Mouse (Mus musculus) intestine, embryonic 16.5 days (tissue): ENCODE measurements around the gene Kif19a. TPM values are rescaled to one million over a fixed set of nuclear protein-coding genes. Genes with fewer than 3 reads are reported as not detected.

Experiments used
- ATAC-seq: fragments of 200-750 bp; cut with Nextera tagmentation; 2 replicates; pipeline ENCODE4 v1.8.0; 2017; ENCODE audit warnings: moderate TSS enrichment, moderate library complexity
- H3K27ac ChIP-seq: fragments of 300-500 bp; sonication (generic); 2 replicates; pipeline ENCODE4 v1.5.1; 2014; ENCODE audit warnings: mild to moderate bottlenecking, low read length
- H3K27me3 ChIP-seq: fragments of 300-500 bp; sonication (generic); replicated peaks from 2 replicates; pipeline ENCODE4 v1.6.1; 2014; ENCODE audit warnings: low read length, control low read depth, mixed read lengths; ENCODE audit not compliant: control insufficient read depth, insufficient read depth
- H3K36me3 ChIP-seq: fragments of 300-500 bp; sonication (generic); 2 replicates; pipeline ENCODE4 v1.6.1; 2014; ENCODE audit warnings: low read length, control low read depth; ENCODE audit not compliant: control insufficient read depth, insufficient read depth
- H3K4me1 ChIP-seq: fragments of 300-500 bp; sonication (generic); 2 replicates; pipeline ENCODE4 v1.6.1; 2014; ENCODE audit warnings: low read length, control low read depth, mixed read lengths; ENCODE audit not compliant: control insufficient read depth, insufficient read depth
- H3K4me2 ChIP-seq: fragments of 300-500 bp; sonication (generic); 2 replicates; pipeline ENCODE4 v1.6.1; 2014; ENCODE audit warnings: low read depth, low read length, control low read depth
- H3K4me3 ChIP-seq: fragments of 300-500 bp; sonication (generic); 2 replicates; pipeline ENCODE4 v1.5.1; 2014; ENCODE audit warnings: mild to moderate bottlenecking, low read length
- H3K9ac ChIP-seq: fragments of 300-500 bp; sonication (generic); 2 replicates; pipeline ENCODE4 v1.6.1; 2014; ENCODE audit warnings: low read depth, low read length
- H3K9me3 ChIP-seq: fragments of 300-500 bp; sonication (generic); 2 replicates; pipeline ENCODE4 v1.6.1; 2016; ENCODE audit warnings: low read length, control low read depth; ENCODE audit not compliant: control insufficient read depth
- WGBS: fragments of 180-500 bp; shearing (Covaris S2); extraction: QIAGEN DNeasy Blood & Tissue Kit; methylation state at CpG from one replicate; pipeline ENCODE4 v1.1.7; 2014; 5-methylcytosine and 5-hydroxymethylcytosine counted together
- polyA plus RNA-seq: library from polyadenylated mRNA; unstranded; fragments of >200 nt; fragmentation: Nextera tagmentation; extraction: Ambion mirVana; gene quantifications from 2 replicates; pipeline ENCODE4 v1.2.1, GENCODE M21; 2015

Gene Kif19a
- polyA plus RNA-seq, 1 experiment from 2014 or later: 0.51 TPM

DNA sequence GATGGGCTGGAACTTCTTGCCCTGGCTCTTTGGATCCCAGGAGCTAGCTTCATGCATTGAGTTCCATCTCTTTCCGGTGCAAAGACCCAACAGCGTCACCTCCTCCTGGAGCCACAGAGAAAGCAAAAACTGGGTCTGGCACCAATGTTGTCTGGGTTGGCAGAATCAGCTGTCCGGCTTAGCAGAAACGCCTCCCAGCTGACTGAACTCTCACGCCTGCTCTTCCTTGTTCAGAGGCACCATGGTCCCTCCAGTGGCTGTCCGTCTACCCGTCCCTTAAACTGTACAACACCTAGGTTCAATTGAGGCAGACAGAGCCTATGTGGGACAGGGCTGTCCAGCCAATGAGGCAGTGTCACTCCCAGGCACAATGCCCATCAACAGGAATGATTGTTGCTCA, 32.0 kb downstream of the Kif19a start:
- Histone ChIP-seq H3K27me3 (peaks cover 17% of the 10 kb centered on the region), H3K9me3 (0 out of 2 replicates have a peak, but pooled peaks cover 3% of the 10 kb centered on the region), H3K27ac (no peak overlapping the region), H3K36me3 (no peaks in the 10 kb centered on the region), H3K4me3 (no peak overlapping the region), H3K4me1 (peaks cover 9% of the 10 kb centered on the region), H3K9ac (no peak overlapping the region), H3K4me2 (no peak overlapping the region)
- 88% methylated on average over 7 of the region's 7 CpGs for WGBS
- no peak for ATAC-seq

DNA sequence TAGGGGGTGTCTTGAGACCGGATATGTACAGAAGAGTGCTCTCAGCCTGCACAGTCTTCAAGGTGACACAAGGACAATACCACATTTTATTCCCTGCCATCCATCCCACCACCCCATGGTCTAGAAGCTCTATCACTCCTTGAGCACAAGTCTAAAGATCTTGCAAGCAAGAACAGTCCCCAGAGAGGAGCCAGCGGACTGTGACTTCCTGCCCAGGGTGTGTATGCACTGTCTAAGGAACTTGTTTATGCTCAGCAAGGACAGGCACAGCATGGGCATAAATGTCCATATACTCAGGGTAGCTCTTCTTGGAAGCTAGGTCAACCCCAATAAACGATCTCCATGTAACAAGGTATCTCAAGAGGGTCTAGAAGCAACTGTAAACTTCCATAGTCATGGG, 32.8 kb downstream of the Kif19a start:
- Histone ChIP-seq H3K27ac (no peak overlapping the region), H3K9ac (no peak overlapping the region), H3K4me1 (peaks cover 10% of the 10 kb centered on the region; the same call in 1 of the 2 replicates), H3K27me3 (peaks cover 10% of the 10 kb centered on the region), H3K9me3 (0 out of 2 replicates have a peak, but pooled peaks cover 3% of the 10 kb centered on the region), H3K4me3 (no peak overlapping the region), H3K36me3 (no peaks in the 10 kb centered on the region), H3K4me2 (no peak overlapping the region)
- 83% methylated on average over 3 of the region's 3 CpGs for WGBS
- no peak for ATAC-seq

DNA sequence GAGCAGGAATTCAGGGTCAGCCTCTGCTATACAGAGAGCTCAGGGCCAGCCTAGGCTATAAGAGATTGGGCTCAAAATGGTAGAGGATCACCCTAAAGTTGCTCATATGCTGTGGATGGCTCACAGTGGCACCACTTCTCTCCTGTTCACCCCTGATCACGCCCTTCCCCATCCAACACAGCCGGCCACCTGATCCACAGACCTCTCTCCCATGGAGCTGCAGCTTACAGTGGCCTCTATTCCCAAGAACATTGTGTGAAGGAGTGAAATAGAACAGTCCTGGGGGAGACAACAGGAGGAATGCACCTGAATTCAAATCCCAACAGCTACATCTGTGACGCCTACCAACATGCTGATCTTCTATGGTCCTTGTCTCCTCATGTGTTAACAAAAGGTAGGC, 33.4 kb downstream of the Kif19a start, which contains the start of gene Gpr142:
Gene Gpr142 (plus strand): TSS at position 301 of the 400 bp plus-strand sequence.
- ATAC-seq: no peak
- Histone ChIP-seq H3K9me3 (0 out of 2 replicates have a peak, but pooled peaks cover 3% of the 10 kb centered on the region), H3K27me3 (peaks cover 3% of the 10 kb centered on the region), H3K4me1 (peaks cover 14% of the 10 kb centered on the region; the same call in 1 of the 2 replicates), H3K36me3 (no peaks in the 10 kb centered on the region), H3K4me2 (no peak within 1 kb of the TSS), H3K27ac (no peak within 1 kb of the TSS), H3K4me3 (no peak within 1 kb of the TSS), H3K9ac (no peak within 1 kb of the TSS)
- 93% methylated on average over 3 of the region's 3 CpGs for WGBS

DNA sequence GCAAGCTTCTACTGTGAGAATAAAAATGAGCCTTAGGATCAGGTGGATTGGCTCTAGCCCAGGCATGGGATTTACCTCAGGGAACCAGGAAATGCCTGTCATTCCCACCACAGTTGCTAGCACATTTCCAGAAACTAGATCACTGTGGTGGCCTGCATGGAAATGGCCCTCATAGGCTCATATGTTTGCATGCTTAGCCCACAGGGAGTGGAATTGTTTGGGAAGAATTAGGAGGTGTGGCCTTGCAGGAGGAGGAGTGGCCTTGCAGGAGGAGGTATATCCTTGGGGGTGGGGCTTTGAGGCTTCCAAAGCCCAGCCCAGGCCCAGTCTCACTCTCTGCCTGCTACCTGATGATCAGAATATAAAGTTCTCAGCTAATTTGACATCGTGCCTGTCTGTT, 36.7 kb downstream of the Kif19a start:
- ATAC-seq: no peak
- 97% methylated on average over 1 of the region's 1 CpGs for WGBS
- H3K36me3 ChIP-seq: no peaks in the 10 kb centered on the region

DNA sequence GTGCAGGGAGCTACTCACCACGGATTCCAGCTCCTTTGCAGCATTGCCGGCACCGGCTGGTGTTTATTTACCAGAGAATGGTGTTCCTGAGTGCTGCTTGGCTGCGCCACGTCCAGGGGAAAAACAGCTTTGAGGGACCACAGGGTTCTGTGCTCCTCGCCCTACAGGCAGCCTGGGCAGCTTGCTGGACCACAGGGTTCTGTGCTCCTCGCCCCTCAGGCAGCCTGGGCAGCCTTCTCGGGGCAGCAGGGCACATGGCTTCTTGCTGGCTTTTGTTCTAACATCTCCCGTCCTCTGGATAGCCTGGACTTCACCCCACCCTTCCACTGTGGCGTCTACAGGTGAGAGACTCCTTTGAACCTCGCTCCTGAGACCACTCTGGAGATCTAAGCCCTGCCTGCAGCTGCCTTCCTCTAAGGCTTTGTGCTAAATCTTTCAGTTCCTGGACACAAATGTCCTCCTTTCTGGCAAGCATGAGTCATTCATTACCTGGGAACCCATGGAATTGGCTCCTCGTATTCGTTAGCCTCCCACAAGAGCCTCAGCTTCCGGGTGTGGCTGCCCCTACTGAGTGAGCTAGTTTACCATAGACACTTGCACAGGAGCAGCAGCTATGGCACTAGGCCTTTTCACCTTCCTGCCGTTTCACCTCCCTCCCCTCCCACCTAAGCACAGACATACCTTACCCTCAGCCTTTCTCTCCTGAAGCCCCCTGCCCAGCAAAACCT, 37.5 kb downstream of the Kif19a start:
- ATAC-seq: no peak
- no peaks in the 10 kb centered on the region for H3K36me3 ChIP-seq
- H3K4me2 ChIP-seq: no peak overlapping the region
- no peak overlapping the region for H3K4me3 ChIP-seq
- 0 out of 2 replicates have a peak, but pooled peaks cover 3% of the 10 kb centered on the region for H3K9me3 ChIP-seq
- no peaks in the 10 kb centered on the region for H3K27me3 ChIP-seq
- WGBS: 53% methylated on average over 15 of the region's 15 CpGs
- H3K27ac ChIP-seq: no peak overlapping the region
- peaks cover 8% of the 10 kb centered on the region for H3K4me1 ChIP-seq
- peak overlapping the region; percentile 44 for H3K9ac ChIP-seq

More for the DNA sequence above, 36.7 kb downstream of the Kif19a start:
- 0 out of 2 replicates have a peak, but pooled peaks cover 3% of the 10 kb centered on the region for H3K9me3 ChIP-seq
- H3K4me3 ChIP-seq: no peak overlapping the region
- no peak overlapping the region for H3K9ac ChIP-seq
- H3K4me2 ChIP-seq: no peak overlapping the region
- H3K27ac ChIP-seq: no peak overlapping the region
- H3K27me3 ChIP-seq: no peaks in the 10 kb centered on the region
- H3K4me1 ChIP-seq: peaks cover 6% of the 10 kb centered on the region; the same call in 1 of the 2 replicates

DNA sequence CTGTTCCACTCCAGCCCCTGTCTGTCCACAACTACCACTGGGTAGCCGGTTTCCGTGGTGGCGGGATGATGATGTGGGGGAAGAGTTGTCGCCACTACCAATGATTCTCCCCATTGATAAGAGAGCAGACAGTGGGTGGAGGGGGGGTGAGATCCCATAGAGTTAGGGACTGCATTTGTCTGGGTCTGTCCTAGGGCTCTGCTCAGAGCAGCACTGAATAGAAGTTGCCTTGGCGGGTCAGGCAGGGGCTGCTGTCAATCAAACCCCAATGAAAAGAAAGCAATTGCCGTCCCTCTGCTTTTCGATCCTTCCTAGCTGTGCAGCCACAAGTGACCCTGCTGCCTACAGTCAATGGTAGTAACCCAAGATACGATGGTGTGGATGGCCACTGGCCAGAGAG, 38.8 kb downstream of the Kif19a start:
- no peak overlapping the region for H3K27ac ChIP-seq
- H3K9ac ChIP-seq: no peak overlapping the region
- H3K27me3 ChIP-seq: no peaks in the 10 kb centered on the region
- no peak for ATAC-seq
- WGBS: 65% methylated on average over 8 of the region's 8 CpGs
- no peak overlapping the region for H3K4me2 ChIP-seq
- no peaks in the 10 kb centered on the region for H3K36me3 ChIP-seq
- peaks cover 9% of the 10 kb centered on the region for H3K4me1 ChIP-seq
- no peak overlapping the region for H3K4me3 ChIP-seq
- 0 out of 2 replicates have a peak, but pooled peaks cover 3% of the 10 kb centered on the region for H3K9me3 ChIP-seq

DNA sequence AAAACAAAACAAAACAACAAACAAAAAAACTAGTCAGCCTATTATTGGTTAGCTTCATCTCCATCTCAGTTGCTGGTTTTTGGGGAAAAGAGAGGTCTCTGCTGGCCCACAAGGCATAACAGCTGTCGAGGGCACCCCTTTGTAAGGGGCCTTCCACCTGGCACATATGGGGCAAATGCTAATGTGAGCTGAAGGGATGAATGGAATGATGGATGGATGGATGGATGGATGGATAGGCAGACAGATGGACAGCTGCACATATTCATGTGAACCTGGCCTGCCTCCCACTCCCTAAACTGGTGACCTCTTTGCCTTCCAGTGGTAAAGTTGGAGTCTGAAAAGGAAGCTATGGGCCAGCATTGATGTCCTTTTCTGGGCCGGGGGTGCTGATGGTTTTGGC, 41.8 kb downstream of the Kif19a start:
- ATAC-seq: no peak
- H3K27me3 ChIP-seq: no peaks in the 10 kb centered on the region
- no peak overlapping the region for H3K27ac ChIP-seq
- H3K4me1 ChIP-seq: peaks cover 9% of the 10 kb centered on the region
- H3K4me2 ChIP-seq: no peak overlapping the region
- H3K9ac ChIP-seq: no peak overlapping the region
- 73% methylated on average over 2 of the region's 2 CpGs for WGBS
- no peak overlapping the region for H3K4me3 ChIP-seq
- no peaks in the 10 kb centered on the region for H3K9me3 ChIP-seq
- no peaks in the 10 kb centered on the region for H3K36me3 ChIP-seq

DNA sequence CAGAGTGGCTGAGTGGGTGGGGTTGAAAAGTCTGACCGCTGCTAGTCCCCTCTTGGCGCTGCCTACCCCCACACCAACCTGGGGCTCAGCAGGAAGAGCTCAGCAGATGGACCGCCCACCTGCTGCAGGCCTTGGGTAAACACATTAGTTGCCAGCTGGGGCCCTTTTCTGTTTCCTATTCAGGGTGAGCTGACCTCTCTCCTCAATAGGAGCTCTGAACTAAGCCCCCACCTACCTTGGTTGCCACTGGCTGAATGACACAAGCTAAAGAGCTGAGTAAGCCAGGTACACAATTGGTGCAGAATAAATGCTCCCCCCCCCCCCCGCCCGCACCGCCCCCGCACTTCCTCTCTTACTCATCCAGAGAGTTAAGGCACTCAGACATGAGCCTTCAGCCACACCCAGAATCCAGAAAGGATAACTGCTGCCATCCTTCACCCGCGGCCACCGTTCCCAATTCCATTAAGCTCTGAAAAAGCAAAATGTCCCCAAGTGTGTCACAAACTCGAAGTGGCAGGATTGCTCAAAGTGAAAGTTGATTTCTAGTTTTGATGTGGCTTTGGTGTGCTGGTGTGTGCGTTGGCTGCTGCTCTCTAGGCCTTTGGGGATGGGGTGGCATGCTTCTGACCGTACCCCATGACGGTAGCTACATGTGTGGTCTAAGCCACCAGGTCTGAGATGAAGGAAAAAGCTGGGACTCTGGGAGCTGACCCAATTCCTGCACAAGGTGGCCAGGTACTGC, 42.7 kb downstream of the Kif19a start:
- no peak overlapping the region for H3K4me2 ChIP-seq
- no peak overlapping the region for H3K4me3 ChIP-seq
- no peak overlapping the region for H3K9ac ChIP-seq
- peaks cover 8% of the 10 kb centered on the region for H3K4me1 ChIP-seq
- 23% methylated on average over 14 of the region's 14 CpGs for WGBS
- H3K27ac ChIP-seq: no peak overlapping the region
- no peaks in the 10 kb centered on the region for H3K36me3 ChIP-seq
- H3K9me3 ChIP-seq: no peaks in the 10 kb centered on the region
- H3K27me3 ChIP-seq: no peaks in the 10 kb centered on the region
- ATAC-seq: no peak

DNA sequence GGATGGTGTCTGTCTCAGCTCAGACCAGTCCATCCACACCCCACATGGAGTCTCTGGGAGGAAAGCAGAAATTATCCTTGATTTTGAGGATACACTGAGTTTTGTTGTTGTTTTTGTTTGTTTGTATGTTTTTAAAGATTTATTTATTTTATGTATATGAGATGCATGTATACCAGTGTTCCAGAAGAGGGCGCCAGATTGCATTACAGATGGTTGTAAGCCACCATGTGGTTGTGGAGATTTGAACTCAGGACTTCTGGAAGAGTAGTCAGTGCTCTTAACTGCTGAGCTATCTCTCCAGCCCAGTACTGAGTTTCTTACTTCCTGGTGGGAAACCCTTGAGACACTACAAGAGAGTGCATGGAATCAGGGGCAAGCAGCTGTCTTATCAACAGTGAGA, 44.2 kb downstream of the Kif19a start:
- Histone ChIP-seq H3K9ac (no peak overlapping the region), H3K9me3 (no peaks in the 10 kb centered on the region), H3K4me1 (peaks cover 3% of the 10 kb centered on the region; the same call in 1 of the 2 replicates), H3K36me3 (no peaks in the 10 kb centered on the region), H3K27me3 (no peaks in the 10 kb centered on the region), H3K4me2 (no peak overlapping the region), H3K4me3 (no peak overlapping the region), H3K27ac (no peak overlapping the region)
- 86% methylated on average over 1 of the region's 1 CpGs for WGBS
- no peak for ATAC-seq
